Mouse (Mus musculus) brown adipose tissue, adult 24 weeks (tissue): ENCODE measurements around the gene Olfr1392. TPM values are rescaled to one million over a fixed set of nuclear protein-coding genes. Genes with fewer than 3 reads are reported as not detected.
"Not testable (repeated sequence)": the region's sequence is repeated elsewhere in the genome, so short reads cannot be mapped to it uniquely, and the experiment has no call there.

Experiments
- H3K27ac ChIP-seq: fragments of 200-500 bp; replicated peaks from 2 replicates; pipeline ENCODE4 v1.5.1; 2012; ENCODE audit warnings: low read depth, mild to moderate bottlenecking, low read length
- H3K4me1 ChIP-seq: fragments of 200-500 bp; 2 replicates; pipeline ENCODE4 v1.6.1; 2012; ENCODE audit warnings: low read length, mixed read lengths; ENCODE audit not compliant: control insufficient read depth, insufficient read depth, insufficient read length
- H3K4me3 ChIP-seq: fragments of 200-500 bp; 2 replicates; pipeline ENCODE4 v1.5.1; 2012; ENCODE audit warnings: low read depth, mild to moderate bottlenecking, low read length, moderate library complexity; ENCODE audit not compliant: insufficient read depth
- polyA plus RNA-seq: library from polyadenylated mRNA; stranded (reverse); fragments of >200 nt; gene quantifications from 2 replicates; pipeline ENCODE4 v1.2.4, GENCODE M21; 2012; ENCODE audit not compliant: missing spikeins, insufficient read depth, insufficient read length

Gene Olfr1392
- polyA plus RNA-seq, result not detected in 2 replicates

GRCm38 (mm10) chr11:49284982-49285381 lies at the start of gene Olfr1392:
TSS of gene Olfr1392 (plus strand) at chr11:49285282.
- not testable (repeated sequence) for H3K4me1 ChIP-seq, H3K27ac ChIP-seq, H3K4me3 ChIP-seq

- no peak overlapping the region for H3K4me3 ChIP-seq
Observed at GRCm38 (mm10) chr11:49235459-49236207, 49.4 kb upstream of the Olfr1392 start.

GRCm38 (mm10) chr11:49236891-49237290 lies 48.2 kb upstream of the Olfr1392 start:
- Histone ChIP-seq H3K4me3 (no peak overlapping the region), H3K27ac (0 out of 2 replicates have a peak overlapping the region, but pooled peaks have one; percentile 31)

More at GRCm38 (mm10) chr11:49235459-49236207, 49.4 kb upstream of the Olfr1392 start:
- H3K27ac ChIP-seq, result no peak overlapping the region
- H3K4me1 ChIP-seq, result peaks cover 3% of the 10 kb centered on the region; the same call in 1 of the 2 replicates

GRCm38 (mm10) chr11:49237532-49237931 lies 47.5 kb upstream of the Olfr1392 start:
- Histone ChIP-seq H3K4me1 (peaks cover 3% of the 10 kb centered on the region; the same call in 1 of the 2 replicates), H3K27ac (peak overlapping the region; percentile 31; the same call in 1 of the 2 replicates), H3K4me3 (no peak overlapping the region)

More at GRCm38 (mm10) chr11:49236891-49237290, 48.2 kb upstream of the Olfr1392 start:
- H3K4me1 ChIP-seq, result peaks cover 3% of the 10 kb centered on the region; the same call in 1 of the 2 replicates

GRCm38 (mm10) chr11:49240310-49240709 lies 44.8 kb upstream of the Olfr1392 start:
- Histone ChIP-seq H3K4me1 (peaks cover 8% of the 10 kb centered on the region; the same call in 1 of the 2 replicates), H3K27ac (no peak overlapping the region)

GRCm38 (mm10) chr11:49240874-49241273 lies 44.2 kb upstream of the Olfr1392 start:
- 0 out of 2 replicates have a peak overlapping the region, but pooled peaks have one; percentile 11 for H3K27ac ChIP-seq
- H3K4me3 ChIP-seq, result no peak overlapping the region
- H3K4me1 ChIP-seq, result peaks cover 13% of the 10 kb centered on the region; the same call in 1 of the 2 replicates

More at GRCm38 (mm10) chr11:49240310-49240709, 44.8 kb upstream of the Olfr1392 start:
- no peak overlapping the region for H3K4me3 ChIP-seq

GRCm38 (mm10) chr11:49241471-49241870 lies 43.6 kb upstream of the Olfr1392 start:
- Histone ChIP-seq H3K4me1 (peaks cover 13% of the 10 kb centered on the region; the same call in 1 of the 2 replicates), H3K27ac (no peak overlapping the region), H3K4me3 (no peak overlapping the region)

GRCm38 (mm10) chr11:49242944-49243626 lies 42.0 kb upstream of the Olfr1392 start:
- Histone ChIP-seq H3K4me1 (peaks cover 12% of the 10 kb centered on the region; the same call in 1 of the 2 replicates), H3K4me3 (peak overlapping the region; percentile 56), H3K27ac (peak overlapping the region; percentile 49)

- Histone ChIP-seq H3K27ac (peak within 1 kb of the TSS; percentile 94), H3K4me3 (peak within 1 kb of the TSS; percentile 74), H3K4me1 (peaks cover 15% of the 10 kb centered on the region)
Observed at GRCm38 (mm10) chr11:49243727-49244594, 41.1 kb upstream of the Olfr1392 start, which contains the start of gene Mgat1. TSS of gene Mgat1 (plus strand) at chr11:49244191.

GRCm38 (mm10) chr11:49244595-49244930 lies 40.5 kb upstream of the Olfr1392 start:
- H3K4me1 ChIP-seq, result peaks cover 21% of the 10 kb centered on the region
- H3K27ac ChIP-seq, result peak overlapping the region; percentile 94
- peak overlapping the region; percentile 74 for H3K4me3 ChIP-seq

GRCm38 (mm10) chr11:49245176-49245575 lies 39.9 kb upstream of the Olfr1392 start:
- peak overlapping the region; percentile 73 for H3K27ac ChIP-seq
- H3K4me3 ChIP-seq, result peak overlapping the region; percentile 13
- peaks cover 24% of the 10 kb centered on the region for H3K4me1 ChIP-seq

- Histone ChIP-seq H3K4me3 (peak overlapping the region; percentile 13), H3K4me1 (peaks cover 24% of the 10 kb centered on the region), H3K27ac (peak overlapping the region; percentile 73)
Observed at GRCm38 (mm10) chr11:49245634-49246415, 39.3 kb upstream of the Olfr1392 start.

- H3K4me3 ChIP-seq, result no peak overlapping the region
- peaks cover 24% of the 10 kb centered on the region for H3K4me1 ChIP-seq
- H3K27ac ChIP-seq, result peak overlapping the region; percentile 6; the same call in 1 of the 2 replicates
Observed at GRCm38 (mm10) chr11:49246523-49246922, 38.6 kb upstream of the Olfr1392 start.

GRCm38 (mm10) chr11:49247255-49247654 lies 37.8 kb upstream of the Olfr1392 start:
- no peak overlapping the region for H3K4me3 ChIP-seq
- H3K4me1 ChIP-seq, result peaks cover 29% of the 10 kb centered on the region
- H3K27ac ChIP-seq, result peak overlapping the region; percentile 19; the same call in 1 of the 2 replicates
